Mouse (Mus musculus) MEL (cell line): ENCODE results near the gene Plxnd1. TPM values are rescaled to one million over a fixed set of nuclear protein-coding genes. Genes with fewer than 3 reads are reported as not detected.

Experiments
- DNase-seq: peaks from one replicate; pipeline ENCODE4 v3.0.0; 2011; ENCODE audit warnings: low read depth, low spot score
- H3K27ac ChIP-seq: 2 replicates; pipeline ENCODE4 v1.5.1; 2012; ENCODE audit warnings: low read depth, mild to moderate bottlenecking, control low read depth, low read length, moderate library complexity; ENCODE audit not compliant: control insufficient read depth
- H3K27me3 ChIP-seq, 2 experiments: fragments of 150-350 bp in 1 of 2; sonication (generic) in 1 of 2; 2 replicates each; pipeline ENCODE4 v1.6.1; 2012; ENCODE audit warnings: low read length in 2 of 2, mild to moderate bottlenecking in 2 of 2, improper control_type of control experiment in 1 of 2, moderate library complexity in 1 of 2; ENCODE audit not compliant: insufficient read depth in 2 of 2, control insufficient read depth in 1 of 2
- H3K36me3 ChIP-seq, 2 experiments: 2 replicates each; pipeline ENCODE4 v1.6.1; 2012 to 2014; ENCODE audit warnings: low read length in 2 of 2, improper control_type of control experiment in 1 of 2, inconsistent platforms in 1 of 2, mild to moderate bottlenecking in 1 of 2; ENCODE audit not compliant: insufficient read depth in 2 of 2, control insufficient read depth in 1 of 2
- H3K4me1 ChIP-seq, 2 experiments: fragments of 150-350 bp in 1 of 2; sonication (generic) in 1 of 2; 2 replicates each; pipeline ENCODE4 v1.6.1; 2012; ENCODE audit warnings: low read length in 2 of 2, improper control_type of control experiment in 1 of 2, mild to moderate bottlenecking in 1 of 2; ENCODE audit not compliant: insufficient read depth in 2 of 2, control insufficient read depth in 1 of 2
- H3K4me3 ChIP-seq, 2 experiments: fragments of 150-350 bp in 1 of 2; sonication (generic) in 1 of 2; 2 replicates each; pipeline ENCODE4 v1.5.1; 2012; ENCODE audit warnings: low read depth in 2 of 2, low read length in 2 of 2, mild to moderate bottlenecking in 2 of 2, moderate library complexity in 2 of 2, control low read depth in 1 of 2, improper control_type of control experiment in 1 of 2; ENCODE audit not compliant: control insufficient read depth in 1 of 2, insufficient read depth in 1 of 2
- H3K79me2 ChIP-seq: 2 replicates; pipeline ENCODE4 v1.6.1; 2012; ENCODE audit warnings: mild to moderate bottlenecking, low read length, moderate library complexity; ENCODE audit not compliant: control insufficient read depth, poor library complexity, insufficient read depth
- H3K9ac ChIP-seq: 2 replicates; pipeline ENCODE4 v1.6.1; 2012; ENCODE audit warnings: low read depth, mild to moderate bottlenecking, control low read depth, low read length, moderate library complexity; ENCODE audit not compliant: control insufficient read depth, poor library complexity, severe bottlenecking
- H3K9me3 ChIP-seq: fragments of 150-350 bp; sonication (generic); replicated peaks from 2 replicates; pipeline ENCODE4 v1.6.1; 2012; ENCODE audit warnings: mild to moderate bottlenecking, low read length, improper control_type of control experiment, moderate library complexity; ENCODE audit not compliant: insufficient read depth
- CHD1 ChIP-seq: IDR thresholded peaks from 2 replicates; pipeline ENCODE4 v1.6.1; 2012; ENCODE audit warnings: low read depth, mild to moderate bottlenecking, inconsistent platforms, low read length, improper control_type of control experiment
- CHD2 ChIP-seq: IDR thresholded peaks from 2 replicates; pipeline ENCODE4 v1.6.1; 2011; ENCODE audit warnings: low read length, improper control_type of control experiment
- E2F4 ChIP-seq: IDR thresholded peaks from 2 replicates; pipeline ENCODE4 v1.6.1; 2011; ENCODE audit warnings: low read depth, low read length, improper control_type of control experiment, borderline replicate concordance
- ETS1 ChIP-seq: IDR thresholded peaks from 2 replicates; pipeline ENCODE4 v1.6.1; 2012; ENCODE audit warnings: low read depth, mild to moderate bottlenecking, inconsistent platforms, low read length, improper control_type of control experiment, moderate library complexity
- HCFC1 ChIP-seq: IDR thresholded peaks from 2 replicates; pipeline ENCODE4 v1.6.1; 2012; ENCODE audit warnings: low read depth, mild to moderate bottlenecking, inconsistent platforms, low read length, improper control_type of control experiment, moderate library complexity
- KAT2A ChIP-seq: conservative IDR thresholded peaks from 2 replicates; pipeline ENCODE4 v1.6.1; 2012; ENCODE audit warnings: low read depth, low read length, improper control_type of control experiment, inconsistent platforms
- MAFK ChIP-seq: IDR thresholded peaks from 2 replicates; pipeline ENCODE4 v1.6.1; 2011; ENCODE audit warnings: low read depth, mild to moderate bottlenecking, low read length, improper control_type of control experiment, borderline replicate concordance
- MEF2A ChIP-seq: IDR thresholded peaks from 2 replicates; pipeline ENCODE4 v1.6.1; 2014; ENCODE audit warnings: low read depth, mild to moderate bottlenecking, inconsistent platforms, low read length, improper control_type of control experiment; ENCODE audit not compliant: poor library complexity, insufficient replicate concordance, severe bottlenecking; ENCODE audit errors: extremely low read depth
- MYB ChIP-seq: IDR thresholded peaks from 2 replicates; pipeline ENCODE4 v1.6.1; 2011; ENCODE audit warnings: mild to moderate bottlenecking, low read depth, low read length, improper control_type of control experiment
- NRF1 ChIP-seq: IDR thresholded peaks from 2 replicates; pipeline ENCODE4 v1.6.1; 2014; ENCODE audit warnings: low read depth, mild to moderate bottlenecking, inconsistent platforms, low read length, improper control_type of control experiment, moderate library complexity; ENCODE audit not compliant: poor library complexity, insufficient read depth, severe bottlenecking
- POLR2AphosphoS2 ChIP-seq: IDR thresholded peaks from 2 replicates; pipeline ENCODE4 v1.6.1; 2011; ENCODE audit warnings: low read length, improper control_type of control experiment
- RCOR1 ChIP-seq: IDR thresholded peaks from 2 replicates; pipeline ENCODE4 v1.6.1; 2012; ENCODE audit warnings: low read depth, mild to moderate bottlenecking, inconsistent platforms, low read length, improper control_type of control experiment
- SIN3A ChIP-seq: IDR thresholded peaks from 2 replicates; pipeline ENCODE4 v1.6.1; 2012; ENCODE audit warnings: low read length, improper control_type of control experiment, inconsistent platforms
- TBP ChIP-seq: IDR thresholded peaks from 2 replicates; pipeline ENCODE4 v1.8.0; 2011; ENCODE audit warnings: low read depth, low read length, improper control_type of control experiment
- USF2 ChIP-seq, 2 experiments: IDR thresholded peaks; 2 replicates each; pipeline ENCODE4 v1.6.1; 2011 to 2012; ENCODE audit warnings: improper control_type of control experiment in 2 of 2, low read length in 2 of 2, borderline replicate concordance in 1 of 2, inconsistent platforms in 1 of 2, low read depth in 1 of 2, mild to moderate bottlenecking in 1 of 2; ENCODE audit not compliant: insufficient read depth in 1 of 2
- ZNF384 ChIP-seq: IDR thresholded peaks from 2 replicates; pipeline ENCODE4 v1.6.1; 2012; ENCODE audit warnings: low read depth, mild to moderate bottlenecking, inconsistent platforms, low read length, improper control_type of control experiment
- polyA plus RNA-seq, 2 experiments: library from polyadenylated mRNA; stranded (reverse) in 1 of 2; unstranded in 1 of 2; fragments of >175 nt in 1 of 2; fragments of >200 nt in 1 of 2; gene quantifications; 2 replicates each; pipeline versions ENCODE4 v1.2.1 to v1.2.4; 2012; ENCODE audit warnings: low replicate concordance in 2 of 2, low read depth in 1 of 2; ENCODE audit not compliant: insufficient read length in 2 of 2, insufficient read depth in 1 of 2, missing spikeins in 1 of 2
- total RNA-seq: library from RNA; depleted of rRNA; stranded (reverse); fragments of 300-350 nt; gene quantifications from 2 replicates; pipeline ENCODE4 v1.2.3, GENCODE M21; 2012

The Plxnd1 gene
- total and polyA plus RNA-seq, 3 experiments = 4.8 to 19.2 TPM; not detected in 1

- no peak overlapping the region for H3K4me3 ChIP-seq
Observed at GRCm38 (mm10) chr6:115966227-115966966, 28.4 kb downstream of the Plxnd1 start.

GRCm38 (mm10) chr6:115963656-115964055 is 31.1 kb downstream of the Plxnd1 start:
- no peak overlapping the region for H3K27ac ChIP-seq
- TF ChIP-seq POLR2AphosphoS2 (no peak), RCOR1 (no peak), USF2 (IDR thresholded peaks at IDR 0.05; ENCODE audit: borderline replicate concordance in 1 of 2, insufficient read depth in 1 of 2, low read depth in 1 of 2, low read length in 2 of 2) (no peak), MYB (no peak), KAT2A (no peak), CHD2 (no peak), CHD1 (no peak), ETS1 (no peak), MEF2A (no peak), MAFK (no peak), SIN3A (no peak), TBP (no peak), E2F4 (no peak), ZNF384 (no peak), NRF1 (no peak), HCFC1 (no peak)
- H3K27me3 ChIP-seq = no peaks in the 10 kb centered on the region
- no peak for DNase-seq
- H3K4me3 ChIP-seq = no peak overlapping the region
- no peaks in the 10 kb centered on the region for H3K4me1 ChIP-seq
- H3K9ac ChIP-seq = no peak overlapping the region
- no peaks in the 10 kb centered on the region for H3K79me2 ChIP-seq
- no peaks in the 10 kb centered on the region for H3K9me3 ChIP-seq
- no peaks in the 10 kb centered on the region for H3K36me3 ChIP-seq

More at GRCm38 (mm10) chr6:115966227-115966966, 28.4 kb downstream of the Plxnd1 start:
- H3K36me3 ChIP-seq = no peaks in the 10 kb centered on the region
- H3K27me3 ChIP-seq = no peaks in the 10 kb centered on the region
- H3K27ac ChIP-seq = no peak overlapping the region
- TF ChIP-seq MAFK (peak; percentile 88), USF2 (IDR thresholded peaks at IDR 0.05; ENCODE audit: borderline replicate concordance in 1 of 2, insufficient read depth in 1 of 2, low read depth in 1 of 2, low read length in 2 of 2) (no peak)
- no peak for DNase-seq
- H3K4me1 ChIP-seq = no peaks in the 10 kb centered on the region
- H3K9ac ChIP-seq = no peak overlapping the region
- H3K79me2 ChIP-seq = no peaks in the 10 kb centered on the region
- H3K9me3 ChIP-seq = no peaks in the 10 kb centered on the region
